Mouse (Mus musculus) NIH3T3 (cell line): ENCODE measurements around the gene Nog.

Experiments used
- DNase-seq: peaks from one replicate; pipeline ENCODE4 v3.0.0-alpha.2; 2012; ENCODE audit warnings: low read depth

The Nog gene

GRCm38 (mm10) chr11:89267520-89267919 lies 34.6 kb downstream of the Nog start:
- no peak for DNase-seq

- no peak for DNase-seq
Measured at GRCm38 (mm10) chr11:89265080-89265479, 37.1 kb downstream of the Nog start.

GRCm38 (mm10) chr11:89259338-89259915 lies 42.7 kb downstream of the Nog start:
- no peak for DNase-seq

GRCm38 (mm10) chr11:89257893-89258292 lies 44.2 kb downstream of the Nog start:
- DNase-seq = no peak

- DNase-seq = no peak
Measured at GRCm38 (mm10) chr11:89253973-89254372, 48.2 kb downstream of the Nog start.
